Mouse (Mus musculus): ENCODE measurements around the gene Ddx25.

- TF ChIP-seq CTCF (IDR thresholded peaks at IDR 0.05; ENCODE audit: low read depth, low read length) (no peak), POLR2A (IDR thresholded peaks at IDR 0.05; ENCODE audit: borderline replicate concordance, low read depth, low read length) (no peak)
Measured at GRCm38 (mm10) chr9:35522241-35522640, 36.1 kb downstream of the Ddx25 start.
